ENCODE assay signal across 17 mouse cellular contexts in the genomic region with DNA sequence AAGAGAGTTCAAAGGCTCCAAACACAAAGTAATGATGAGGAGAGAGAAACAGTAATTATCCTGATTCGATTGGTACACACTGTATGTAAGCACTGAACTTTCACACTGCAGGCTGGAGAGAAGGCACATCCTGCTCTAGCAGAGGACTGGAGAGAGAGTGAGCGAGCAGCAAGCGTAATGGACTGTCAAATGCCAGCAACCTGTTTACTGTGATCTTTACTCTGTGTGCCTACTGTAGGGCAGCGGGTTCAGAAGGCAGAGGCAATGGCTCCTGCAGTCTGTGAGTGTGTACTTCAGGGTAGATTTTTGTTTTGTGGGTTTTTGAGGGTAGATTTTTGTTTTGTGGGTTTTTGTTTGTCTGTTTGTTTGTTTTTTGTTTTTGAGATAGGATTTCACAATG. TPM values are rescaled to one million over a fixed set of nuclear protein-coding genes. Genes with fewer than 3 reads are reported as not detected.
A peak's percentile ranks its signal among the peaks of the same experiment; 100 is the strongest.
DNase-seq lines count a peak whose midpoint lies in the region; ATAC-seq and TF ChIP-seq lines count a peak whose summit lies in the region.
"Had no signal": no experiment of that assay in that cellular context is flagged by ENCODE, and none has a peak within 500 bp of the region (broad histone marks: within the 10 kb centered on the region; RNA-seq: fewer than 3 reads in every experiment).

No protein-coding gene starts in this region.

- H3K27me3 ChIP-seq in liver, postnatal 0 days (ENCODE audit: insufficient read depth, low read length) = no peaks in the 10 kb centered on the region
- no peaks in the 10 kb centered on the region for H3K27me3 ChIP-seq in liver, embryonic 12.5 days (replicated peaks)
- no peaks in the 10 kb centered on the region for H3K27me3 ChIP-seq in embryonic facial prominence, embryonic 13.5 days
- H3K27me3 ChIP-seq in forebrain, embryonic 14.5 days (replicated peaks; ENCODE audit: control insufficient read depth, insufficient read depth, low read length) = no peaks in the 10 kb centered on the region
- H3K27me3 ChIP-seq: forebrain, embryonic 13.5 days; heart, embryonic 13.5 days; hindbrain, embryonic 15.5 days had no signal

- WGBS in liver, postnatal 0 days (ENCODE audit: insufficient replicate concordance) = 61% methylated on average over 4 of the region's 4 CpGs
- WGBS in liver, embryonic 12.5 days (ENCODE audit: insufficient replicate concordance) = 47% methylated on average over 4 of the region's 4 CpGs
- WGBS in embryonic facial prominence, embryonic 13.5 days = 81% methylated on average over 4 of the region's 4 CpGs
- WGBS in forebrain, embryonic 14.5 days = 80% methylated on average over 4 of the region's 4 CpGs

- H3K36me3 ChIP-seq in liver, postnatal 0 days (replicated peaks; ENCODE audit: insufficient read depth, low read length) = no peaks in the 10 kb centered on the region
- H3K36me3 ChIP-seq in liver, embryonic 12.5 days = no peaks in the 10 kb centered on the region
- no peaks in the 10 kb centered on the region for H3K36me3 ChIP-seq in embryonic facial prominence, embryonic 13.5 days
- no peaks in the 10 kb centered on the region for H3K36me3 ChIP-seq in forebrain, embryonic 14.5 days (ENCODE audit: control insufficient read depth, insufficient read depth, low read length)
- H3K36me3 ChIP-seq: heart, embryonic 13.5 days; hindbrain, embryonic 15.5 days had no signal

- no peak overlapping the region for H3K9ac ChIP-seq in liver, postnatal 0 days (replicated peaks)
- H3K9ac ChIP-seq in liver, embryonic 12.5 days = no peak overlapping the region
- H3K9ac ChIP-seq in embryonic facial prominence, embryonic 13.5 days = no peak overlapping the region
- no peak overlapping the region for H3K9ac ChIP-seq in forebrain, embryonic 14.5 days (ENCODE audit: low read length)
- H3K9ac ChIP-seq: forebrain, embryonic 13.5 days; heart, embryonic 13.5 days; hindbrain, embryonic 15.5 days had no signal

- H3K9me3 ChIP-seq in liver, postnatal 0 days (ENCODE audit: low read length) = no peaks in the 10 kb centered on the region
- no peaks in the 10 kb centered on the region for H3K9me3 ChIP-seq in liver, embryonic 12.5 days (replicated peaks)
- H3K9me3 ChIP-seq in embryonic facial prominence, embryonic 13.5 days = 0 out of 2 replicates have a peak, but pooled peaks cover 2% of the 10 kb centered on the region
- H3K9me3 ChIP-seq in forebrain, embryonic 14.5 days (replicated peaks; ENCODE audit: control insufficient read depth, low read length) = no peaks in the 10 kb centered on the region
- H3K9me3 ChIP-seq: hindbrain, embryonic 15.5 days had no signal

- peak; percentile 37 for DNase-seq in kidney, adult 9 months
- DNase-seq in kidney, adult 8-10 months = no peak
- DNase-seq in liver, postnatal 0 days = no peak
- no peak for DNase-seq in forebrain, embryonic 14.5 days (ENCODE audit: low spot score)
- DNase-seq: adrenal gland, adult 8-10 months; adrenal gland, postnatal 36 days; cerebellum, adult 2 months; gastrocnemius, adult 2 months; gastrocnemius, postnatal 36 days; heart, adult 11 months; heart, postnatal 36 days had no signal

- no peaks in the 10 kb centered on the region for H3K4me1 ChIP-seq in liver, postnatal 0 days (ENCODE audit: insufficient read depth)
- no peaks in the 10 kb centered on the region for H3K4me1 ChIP-seq in liver, embryonic 12.5 days
- peaks cover 27% of the 10 kb centered on the region for H3K4me1 ChIP-seq in embryonic facial prominence, embryonic 13.5 days
- H3K4me1 ChIP-seq in forebrain, embryonic 14.5 days (ENCODE audit: control insufficient read depth, insufficient read depth, low read length) = no peaks in the 10 kb centered on the region
- H3K4me1 ChIP-seq: forebrain, embryonic 13.5 days; hindbrain, embryonic 15.5 days had no signal

- H3K4me3 ChIP-seq in liver, postnatal 0 days (ENCODE audit: low read depth, low read length) = no peak overlapping the region
- no peak overlapping the region for H3K4me3 ChIP-seq in liver, embryonic 12.5 days
- H3K4me3 ChIP-seq in embryonic facial prominence, embryonic 13.5 days = no peak overlapping the region
- H3K4me3 ChIP-seq in forebrain, embryonic 14.5 days (ENCODE audit: low read depth, low read length) = no peak overlapping the region
- H3K4me3 ChIP-seq: forebrain, embryonic 13.5 days; gastrocnemius, adult 2 months; heart, embryonic 13.5 days; hindbrain, embryonic 15.5 days had no signal

- no peak overlapping the region for H3K4me2 ChIP-seq in liver, postnatal 0 days (ENCODE audit: low read depth, low read length)
- H3K4me2 ChIP-seq in liver, embryonic 12.5 days = no peak overlapping the region
- H3K4me2 ChIP-seq in embryonic facial prominence, embryonic 13.5 days = no peak overlapping the region
- no peak overlapping the region for H3K4me2 ChIP-seq in forebrain, embryonic 14.5 days (ENCODE audit: low read length)
- H3K4me2 ChIP-seq: forebrain, embryonic 13.5 days; heart, embryonic 13.5 days; hindbrain, embryonic 15.5 days had no signal

- peak overlapping the region; percentile 44; the same call in 1 of the 2 replicates for H3K27ac ChIP-seq in liver, postnatal 0 days (ENCODE audit: low read depth)
- H3K27ac ChIP-seq in liver, embryonic 12.5 days = no peak overlapping the region
- H3K27ac ChIP-seq in embryonic facial prominence, embryonic 13.5 days = peak overlapping the region; percentile 39
- H3K27ac ChIP-seq in forebrain, embryonic 14.5 days (ENCODE audit: low read depth, low read length) = no peak overlapping the region
- H3K27ac ChIP-seq: forebrain, embryonic 13.5 days; gastrocnemius, adult 2 months; heart, embryonic 13.5 days; hindbrain, embryonic 15.5 days had no signal

- ATAC-seq in liver, postnatal 0 days = peak; percentile 83
- ATAC-seq in liver, embryonic 12.5 days = no peak
- ATAC-seq in embryonic facial prominence, embryonic 13.5 days (ENCODE audit: insufficient number of reproducible peaks, insufficient read depth, low FRiP score, low TSS enrichment, low read depth) = no peak
- no peak for ATAC-seq in forebrain, embryonic 14.5 days
- ATAC-seq: forebrain, embryonic 13.5 days had no signal

- no peak for TF ChIP-seq EP300 in liver, postnatal 0 days (IDR thresholded peaks at IDR 0.05; ENCODE audit: low read depth)

- no peak for TF ChIP-seq CTCF in liver, postnatal 0 days (IDR thresholded peaks at IDR 0.05; ENCODE audit: low read depth)

RNA-seq across cellular contexts. Expression of a gene that starts 49.9 kb away (rescaled TPM):
- polyA plus RNA-seq in liver, postnatal 0 days (2015; fragmentation: Nextera tagmentation; extraction: Ambion mirVana) = not detected in 2 replicates
- not detected in 2 replicates for polyA plus RNA-seq in liver, embryonic 12.5 days (2016; fragmentation: Nextera tagmentation; extraction: Ambion mirVana)
- polyA plus RNA-seq in embryonic facial prominence, embryonic 13.5 days (2015; fragmentation: Nextera tagmentation; extraction: Ambion mirVana) = 0.58 TPM in 1 of 2 replicates, not detected in the other
- 0.27 and 0.30 TPM in 2 replicates for polyA plus RNA-seq in forebrain, embryonic 14.5 days (2014; fragmentation: Nextera tagmentation; extraction: Ambion mirVana)
- polyA plus RNA-seq: heart, embryonic 13.5 days; heart, postnatal 0 days had no signal

Comparison
In these comparisons a context has a peak if more than half of its experiments do, and no peak if none do; other contexts are left out.
1. H3K27ac ChIP-seq: peak in liver, postnatal 0 days (single experiment) and embryonic facial prominence, embryonic 13.5 days (single experiment); none in liver, embryonic 12.5 days (single experiment) and forebrain, embryonic 14.5 days (single experiment).